Mouse (Mus musculus) limb, embryonic 13.5 days (tissue): ENCODE measurements around the gene Fen1. TPM values are rescaled to one million over a fixed set of nuclear protein-coding genes. Genes with fewer than 3 reads are reported as not detected.
A peak's percentile ranks its signal among the peaks of the same experiment; 100 is the strongest.

ENCODE experiments used
- ATAC-seq: fragments of 200-750 bp; cut with Nextera tagmentation; 2 replicates; pipeline ENCODE4 v1.8.0; 2017; ENCODE audit warnings: low read depth, moderate number of reproducible peaks, moderate TSS enrichment; ENCODE audit not compliant: low FRiP score
- H3K27ac ChIP-seq: fragments of 300-500 bp; sonication (generic); 2 replicates; pipeline ENCODE4 v1.5.1; 2015; ENCODE audit warnings: inconsistent platforms, mild to moderate bottlenecking, moderate library complexity
- H3K27me3 ChIP-seq: fragments of 300-500 bp; sonication (generic); 2 replicates; pipeline ENCODE4 v1.6.1; 2015; ENCODE audit warnings: mild to moderate bottlenecking, inconsistent platforms
- H3K36me3 ChIP-seq: fragments of 300-500 bp; sonication (generic); 2 replicates; pipeline ENCODE4 v1.6.1; 2015; ENCODE audit warnings: inconsistent platforms, mild to moderate bottlenecking, moderate library complexity
- H3K4me1 ChIP-seq: fragments of 300-500 bp; sonication (generic); 2 replicates; pipeline ENCODE4 v1.6.1; 2015; ENCODE audit warnings: inconsistent platforms
- H3K4me2 ChIP-seq: fragments of 300-500 bp; sonication (generic); replicated peaks from 2 replicates; pipeline ENCODE4 v1.6.1; 2015; ENCODE audit warnings: inconsistent platforms, mild to moderate bottlenecking, moderate library complexity
- H3K4me3 ChIP-seq: fragments of 300-500 bp; sonication (generic); 2 replicates; pipeline ENCODE4 v1.5.1; 2015; ENCODE audit warnings: moderate library complexity, mild to moderate bottlenecking, inconsistent platforms
- H3K9ac ChIP-seq: fragments of 300-500 bp; sonication (generic); 2 replicates; pipeline ENCODE4 v1.6.1; 2015; ENCODE audit warnings: mild to moderate bottlenecking, inconsistent platforms
- H3K9me3 ChIP-seq: fragments of 300-500 bp; sonication (generic); 2 replicates; pipeline ENCODE4 v1.6.1; 2016; ENCODE audit warnings: inconsistent platforms
- WGBS: fragments of 180-500 bp; shearing (Covaris S2); methylation state at CpG from one replicate; pipeline ENCODE4 v1.1.7; 2015; 5-methylcytosine and 5-hydroxymethylcytosine counted together
- polyA plus RNA-seq: library from polyadenylated mRNA; unstranded; fragments of >200 nt; fragmentation: Nextera tagmentation; extraction: Ambion mirVana; gene quantifications from 2 replicates; pipeline ENCODE4 v1.2.1, GENCODE M21; 2015

Gene Fen1
- polyA plus RNA-seq, 1 experiment from 2014 or later = 78.4 TPM

DNA sequence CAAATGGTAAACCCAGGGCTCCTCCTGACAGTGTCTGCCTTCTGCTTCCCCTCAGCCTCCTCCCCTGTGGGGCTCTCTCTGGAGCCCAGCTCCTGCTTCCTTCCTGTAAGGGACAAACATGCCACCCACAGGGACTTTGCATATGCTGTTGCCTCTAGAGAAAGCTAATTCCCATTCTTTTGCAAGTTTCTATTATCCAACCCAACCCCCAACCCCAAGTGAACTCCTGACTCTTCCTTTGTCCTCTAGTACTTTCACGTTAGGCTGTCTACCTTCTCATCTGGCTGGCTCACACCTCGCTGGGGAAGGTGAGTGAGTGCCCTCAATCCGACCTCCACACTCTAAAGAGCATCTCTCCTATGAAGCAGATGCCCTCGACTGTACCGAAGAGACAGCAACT, 27.9 kb upstream of the Fen1 start:
- Histone ChIP-seq H3K27ac (no peak overlapping the region), H3K4me3 (no peak overlapping the region), H3K27me3 (peaks cover 5% of the 10 kb centered on the region; the same call in 1 of the 2 replicates), H3K9ac (no peak overlapping the region), H3K4me2 (no peak overlapping the region), H3K4me1 (peaks cover 30% of the 10 kb centered on the region), H3K9me3 (no peaks in the 10 kb centered on the region), H3K36me3 (no peaks in the 10 kb centered on the region)
- ATAC-seq = no peak
- WGBS = 9% methylated on average over 5 of the region's 5 CpGs

DNA sequence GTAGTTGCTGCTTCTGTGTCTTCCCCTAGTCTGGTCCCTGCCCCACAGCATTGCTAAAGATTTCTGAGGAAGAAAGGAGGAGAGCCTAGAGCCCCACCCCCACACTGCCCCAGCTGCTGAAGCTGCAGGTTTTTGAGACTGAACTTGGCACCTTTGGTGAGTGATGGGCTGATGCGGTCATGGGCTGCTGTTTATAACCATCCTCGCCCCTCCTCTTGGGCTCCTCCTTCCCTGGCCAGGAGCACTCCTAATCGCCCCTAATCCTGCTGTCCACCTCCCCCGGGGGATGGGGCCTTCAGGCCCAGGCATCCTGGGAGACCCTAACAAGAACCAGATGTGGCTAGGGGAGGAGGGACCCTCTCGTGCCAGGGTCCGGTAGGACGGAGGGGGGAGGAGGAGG, 27.0 kb upstream of the Fen1 start:
- Histone ChIP-seq H3K36me3 (no peaks in the 10 kb centered on the region), H3K27ac (no peak overlapping the region), H3K27me3 (peaks cover 5% of the 10 kb centered on the region; the same call in 1 of the 2 replicates), H3K4me1 (peaks cover 30% of the 10 kb centered on the region), H3K9me3 (no peaks in the 10 kb centered on the region), H3K4me2 (peak overlapping the region; percentile 28; the same call in 1 of the 2 replicates), H3K4me3 (no peak overlapping the region), H3K9ac (peak overlapping the region; percentile 45)
- 4% methylated on average over 7 of the region's 7 CpGs for WGBS
- no peak for ATAC-seq

DNA sequence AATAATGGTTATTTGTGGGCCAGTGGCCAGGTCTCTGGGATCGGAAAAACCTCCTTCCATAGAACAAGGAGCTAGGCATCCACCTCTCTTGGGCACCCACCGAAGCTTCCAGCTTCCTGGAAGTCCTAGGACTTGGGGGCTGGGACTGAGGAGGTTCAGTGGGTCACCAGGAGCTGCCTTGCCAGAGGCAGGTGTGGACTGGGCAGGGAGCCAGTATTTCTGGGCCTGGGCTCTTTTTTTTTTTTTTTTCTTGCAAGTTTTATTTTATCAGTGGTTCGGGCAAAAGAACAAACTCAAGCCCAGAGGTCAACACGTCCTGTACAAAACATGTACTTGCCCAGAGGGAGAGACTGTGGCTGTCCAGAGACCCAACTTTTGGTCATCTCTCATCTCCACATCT, 21.8 kb upstream of the Fen1 start:
- H3K9me3 ChIP-seq = no peaks in the 10 kb centered on the region
- H3K27me3 ChIP-seq = no peaks in the 10 kb centered on the region
- no peak for ATAC-seq
- H3K4me2 ChIP-seq = no peak overlapping the region
- H3K36me3 ChIP-seq = no peaks in the 10 kb centered on the region
- no peak overlapping the region for H3K9ac ChIP-seq
- peaks cover 20% of the 10 kb centered on the region for H3K4me1 ChIP-seq
- no peak overlapping the region for H3K4me3 ChIP-seq
- 68% methylated on average over 4 of the region's 4 CpGs for WGBS
- H3K27ac ChIP-seq = no peak overlapping the region

DNA sequence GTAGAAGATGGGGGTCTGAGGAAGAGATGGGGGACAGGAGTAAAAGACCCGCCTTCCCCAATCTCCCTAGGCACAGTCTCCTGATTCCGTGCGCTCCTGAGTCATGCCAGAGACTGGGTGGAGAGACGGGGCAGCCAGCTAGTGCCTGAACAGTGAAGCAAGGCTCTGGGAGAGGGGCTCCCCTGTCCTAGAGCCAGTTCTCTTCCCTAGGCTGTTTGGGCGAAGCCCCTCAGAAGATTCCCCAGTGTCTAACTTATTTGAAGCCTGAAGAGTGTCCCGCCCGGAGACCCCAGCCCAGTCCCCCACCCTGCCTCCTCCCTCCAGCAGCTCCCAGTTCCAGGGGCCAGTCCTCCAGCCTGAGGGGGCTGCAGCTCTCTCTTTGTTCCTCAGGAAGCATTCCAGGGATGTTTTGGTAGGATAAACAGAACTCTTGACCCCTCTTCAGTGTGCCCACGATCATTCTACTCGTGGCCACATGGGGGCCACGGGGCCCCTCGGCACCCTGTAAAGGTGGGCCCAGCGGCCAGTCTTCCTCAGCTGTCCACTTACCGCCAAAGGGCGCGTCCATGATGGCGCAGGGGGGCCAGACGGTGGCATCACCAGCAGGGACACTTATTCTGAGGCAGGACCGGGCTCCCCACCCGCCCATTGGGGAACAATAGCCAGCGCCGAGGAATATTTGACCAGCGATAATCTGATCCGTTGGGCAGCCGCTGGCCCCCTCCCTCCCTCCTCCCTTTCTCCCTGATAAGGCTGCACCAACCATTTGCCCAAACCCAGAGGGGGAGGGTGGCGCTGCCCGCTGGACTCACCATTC, 20.9 kb upstream of the Fen1 start:
- WGBS = 33% methylated on average over 26 of the region's 26 CpGs
- no peaks in the 10 kb centered on the region for H3K9me3 ChIP-seq
- H3K27me3 ChIP-seq = no peaks in the 10 kb centered on the region
- peak overlapping the region; percentile 16; the same call in 1 of the 2 replicates for H3K4me2 ChIP-seq
- H3K4me3 ChIP-seq = no peak overlapping the region
- ATAC-seq = no peak
- H3K27ac ChIP-seq = no peak overlapping the region
- peak overlapping the region; percentile 10; the same call in 1 of the 2 replicates for H3K9ac ChIP-seq
- no peaks in the 10 kb centered on the region for H3K36me3 ChIP-seq
- peaks cover 14% of the 10 kb centered on the region for H3K4me1 ChIP-seq

DNA sequence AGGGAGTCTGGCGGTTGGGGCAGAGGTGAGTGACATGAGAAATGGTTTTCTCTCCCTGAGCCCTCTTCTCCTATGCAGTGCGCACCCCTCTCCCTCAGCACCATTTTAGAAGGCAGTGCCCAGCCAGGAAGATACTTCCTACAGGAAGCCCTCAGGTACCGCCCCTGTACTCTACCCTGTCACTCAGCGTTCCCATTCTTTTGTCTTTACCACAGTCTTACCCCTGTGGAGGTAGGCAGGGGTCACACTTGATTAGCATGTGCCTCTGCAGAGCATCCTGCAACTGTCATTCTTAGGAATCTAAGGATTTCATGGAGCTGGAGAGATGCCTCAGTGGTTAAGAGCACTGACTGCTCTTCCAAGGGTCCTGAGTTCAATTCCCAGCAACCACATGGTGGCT, 19.6 kb upstream of the Fen1 start:
- Histone ChIP-seq H3K4me1 (peaks cover 14% of the 10 kb centered on the region), H3K4me3 (no peak overlapping the region), H3K9me3 (no peaks in the 10 kb centered on the region), H3K36me3 (no peaks in the 10 kb centered on the region), H3K27me3 (no peaks in the 10 kb centered on the region), H3K9ac (no peak overlapping the region), H3K27ac (no peak overlapping the region), H3K4me2 (no peak overlapping the region)
- 63% methylated on average over 4 of the region's 4 CpGs for WGBS
- no peak for ATAC-seq

DNA sequence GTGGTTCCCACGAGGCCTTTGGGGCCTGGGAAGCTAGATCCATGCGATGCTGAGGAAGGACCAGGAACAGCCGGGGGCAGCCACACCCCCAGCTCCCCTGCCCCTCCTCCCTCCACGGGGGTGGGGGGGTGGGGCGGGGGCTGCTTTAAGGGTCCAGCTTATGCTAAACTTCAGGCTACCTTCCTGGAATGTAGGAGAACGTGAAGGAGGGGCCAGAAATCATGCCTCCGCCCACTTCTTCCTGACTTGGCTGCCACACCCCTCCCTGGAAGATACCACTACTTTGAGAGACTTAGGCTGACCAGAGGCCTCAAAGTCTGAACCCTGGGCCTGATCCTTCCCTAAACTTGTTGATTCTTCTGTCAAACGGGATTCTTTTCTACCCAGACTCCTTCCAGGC, 18.7 kb upstream of the Fen1 start:
- no peak overlapping the region for H3K4me3 ChIP-seq
- H3K27me3 ChIP-seq = no peaks in the 10 kb centered on the region
- no peak overlapping the region for H3K9ac ChIP-seq
- ATAC-seq = no peak
- 27% methylated on average over 8 of the region's 8 CpGs for WGBS
- H3K36me3 ChIP-seq = no peaks in the 10 kb centered on the region
- no peak overlapping the region for H3K4me2 ChIP-seq
- no peaks in the 10 kb centered on the region for H3K9me3 ChIP-seq
- H3K27ac ChIP-seq = no peak overlapping the region
- H3K4me1 ChIP-seq = peaks cover 14% of the 10 kb centered on the region

DNA sequence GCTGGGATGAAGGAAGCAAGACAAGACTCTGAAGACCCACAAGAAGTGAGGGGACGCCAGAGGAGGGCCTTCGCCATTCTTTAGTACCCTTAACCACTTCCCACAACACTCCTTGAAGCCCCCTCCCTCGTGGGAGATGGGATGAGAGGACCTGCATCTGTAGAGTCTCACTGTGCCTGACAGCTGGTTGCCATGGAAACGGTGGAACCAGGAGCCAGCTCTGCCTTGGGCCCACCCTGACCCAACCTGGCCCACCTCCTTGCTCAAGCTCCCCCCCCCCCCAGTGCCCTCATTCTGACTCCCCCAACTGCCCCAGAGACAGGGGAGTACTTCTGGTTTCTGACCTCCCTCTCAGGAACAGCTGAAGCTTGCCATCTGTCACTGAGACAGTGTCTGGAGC, 17.6 kb upstream of the Fen1 start:
- no peak overlapping the region for H3K9ac ChIP-seq
- no peak overlapping the region for H3K4me3 ChIP-seq
- H3K27ac ChIP-seq = no peak overlapping the region
- H3K4me1 ChIP-seq = peaks cover 14% of the 10 kb centered on the region
- no peaks in the 10 kb centered on the region for H3K27me3 ChIP-seq
- no peak overlapping the region for H3K4me2 ChIP-seq
- no peaks in the 10 kb centered on the region for H3K36me3 ChIP-seq
- 30% methylated on average over 4 of the region's 4 CpGs for WGBS
- ATAC-seq = no peak
- H3K9me3 ChIP-seq = no peaks in the 10 kb centered on the region

DNA sequence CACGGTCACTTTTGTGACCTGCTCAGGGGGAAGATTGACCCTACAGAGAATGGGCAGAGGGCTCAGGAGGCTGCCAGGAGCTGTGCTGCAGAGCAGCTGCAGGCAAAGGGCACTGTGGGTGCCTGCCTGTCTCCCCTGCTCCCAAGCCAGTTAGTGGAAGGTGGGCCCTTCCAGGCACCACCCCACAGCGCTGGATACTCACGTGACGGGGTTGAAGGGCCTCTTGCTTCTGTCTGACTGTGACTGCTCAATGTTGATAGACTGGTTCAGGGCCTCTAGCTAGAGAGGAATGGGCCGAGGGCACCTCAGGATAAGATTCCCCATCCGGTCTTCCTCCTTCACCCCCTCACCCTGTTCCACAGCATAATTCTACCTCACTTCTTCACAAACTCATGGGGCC, 15.6 kb upstream of the Fen1 start:
- Histone ChIP-seq H3K4me1 (no peaks in the 10 kb centered on the region), H3K27me3 (no peaks in the 10 kb centered on the region), H3K4me3 (no peak overlapping the region), H3K36me3 (no peaks in the 10 kb centered on the region), H3K9me3 (no peaks in the 10 kb centered on the region), H3K9ac (no peak overlapping the region), H3K4me2 (no peak overlapping the region), H3K27ac (no peak overlapping the region)
- ATAC-seq = no peak
- WGBS = 70% methylated on average over 6 of the region's 6 CpGs

DNA sequence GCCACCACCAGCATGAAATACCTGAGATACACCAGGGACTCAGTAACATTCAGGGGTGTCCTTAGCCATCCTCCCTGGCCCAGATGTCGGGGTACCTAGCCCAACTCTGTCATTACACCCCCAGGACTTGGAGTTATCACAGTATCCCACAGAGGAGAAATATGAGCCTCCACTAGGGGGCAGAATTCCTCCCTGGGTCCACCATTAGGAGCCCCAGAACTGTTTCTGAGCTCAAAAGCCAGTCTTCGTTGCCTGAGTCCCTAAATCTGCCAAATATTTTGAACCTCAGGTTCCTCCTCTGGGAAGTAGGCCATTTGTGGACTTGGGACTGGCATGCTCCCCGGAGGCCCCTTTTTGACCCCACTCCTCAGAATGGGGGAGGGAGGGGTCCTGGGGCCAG, 15.1 kb upstream of the Fen1 start:
- no peak overlapping the region for H3K4me2 ChIP-seq
- 38% methylated on average over 3 of the region's 3 CpGs for WGBS
- H3K4me3 ChIP-seq = no peak overlapping the region
- no peaks in the 10 kb centered on the region for H3K9me3 ChIP-seq
- ATAC-seq = no peak
- no peaks in the 10 kb centered on the region for H3K27me3 ChIP-seq
- no peaks in the 10 kb centered on the region for H3K36me3 ChIP-seq
- no peak overlapping the region for H3K27ac ChIP-seq
- H3K9ac ChIP-seq = no peak overlapping the region
- no peaks in the 10 kb centered on the region for H3K4me1 ChIP-seq

DNA sequence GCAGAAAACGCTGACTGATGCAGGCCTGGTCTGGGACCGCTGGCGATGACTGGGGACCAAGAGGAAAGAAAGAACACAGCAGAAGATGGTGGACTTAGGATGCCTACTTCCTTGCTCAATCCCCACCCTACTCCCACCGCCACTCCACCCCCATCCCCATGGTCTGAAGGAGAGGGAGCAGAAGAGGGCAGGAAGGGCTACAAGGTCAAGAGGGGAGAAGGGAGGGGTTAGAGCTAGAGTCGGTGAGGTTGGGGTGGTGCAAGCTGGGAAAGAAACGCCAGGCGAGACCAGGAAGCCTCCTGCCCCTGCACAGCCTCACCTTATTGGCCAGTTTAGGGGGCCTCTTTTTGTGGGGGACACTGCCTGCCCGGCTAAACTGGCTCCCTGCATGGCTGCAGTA, 12.1 kb upstream of the Fen1 start:
- no peak for ATAC-seq
- peaks cover 25% of the 10 kb centered on the region for H3K36me3 ChIP-seq
- 66% methylated on average over 8 of the region's 8 CpGs for WGBS

DNA sequence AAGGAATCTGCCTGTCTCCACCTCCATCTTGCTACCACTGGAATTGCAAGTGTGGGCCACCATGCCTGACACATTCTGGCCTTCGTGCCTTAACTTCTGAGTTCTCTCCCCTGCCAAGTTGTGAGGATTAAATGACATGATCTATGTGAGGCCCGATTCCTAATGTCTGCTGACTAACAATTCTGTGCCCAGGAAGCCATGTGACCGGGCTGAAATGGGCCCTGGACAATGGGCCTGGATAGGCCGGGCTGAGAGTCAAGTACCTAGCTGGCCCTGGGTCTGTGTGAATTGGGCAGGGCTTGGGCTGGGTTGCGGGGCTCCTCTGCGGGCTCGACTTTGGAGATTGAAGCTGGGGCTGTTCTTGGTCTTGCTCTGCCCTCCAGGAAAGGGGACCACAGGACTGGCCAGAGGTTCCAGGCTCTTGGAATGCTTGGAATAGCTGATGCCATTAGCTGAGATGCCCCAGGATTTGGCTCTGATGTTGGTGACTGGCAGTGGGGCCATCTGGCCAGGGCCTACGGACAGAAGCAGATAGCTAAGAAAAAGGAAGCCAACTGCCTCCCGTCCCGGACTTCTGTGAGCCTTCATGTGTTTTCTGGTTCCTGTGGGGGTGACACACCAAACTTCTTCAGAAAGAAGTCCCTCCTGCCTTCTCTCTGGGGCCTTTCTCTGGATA, 10.0 kb upstream of the Fen1 start:
- no peaks in the 10 kb centered on the region for H3K4me1 ChIP-seq
- WGBS = 92% methylated on average over 10 of the region's 10 CpGs
- H3K9me3 ChIP-seq = no peaks in the 10 kb centered on the region
- H3K4me2 ChIP-seq = no peak overlapping the region
- ATAC-seq = no peak
- no peak overlapping the region for H3K27ac ChIP-seq
- H3K9ac ChIP-seq = no peak overlapping the region
- no peaks in the 10 kb centered on the region for H3K27me3 ChIP-seq
- peaks cover 47% of the 10 kb centered on the region for H3K36me3 ChIP-seq
- no peak overlapping the region for H3K4me3 ChIP-seq

More for the DNA sequence above, 12.1 kb upstream of the Fen1 start:
- H3K27me3 ChIP-seq = no peaks in the 10 kb centered on the region
- H3K4me3 ChIP-seq = no peak overlapping the region
- no peak overlapping the region for H3K9ac ChIP-seq
- no peaks in the 10 kb centered on the region for H3K9me3 ChIP-seq
- no peak overlapping the region for H3K27ac ChIP-seq
- no peak overlapping the region for H3K4me2 ChIP-seq
- no peaks in the 10 kb centered on the region for H3K4me1 ChIP-seq

DNA sequence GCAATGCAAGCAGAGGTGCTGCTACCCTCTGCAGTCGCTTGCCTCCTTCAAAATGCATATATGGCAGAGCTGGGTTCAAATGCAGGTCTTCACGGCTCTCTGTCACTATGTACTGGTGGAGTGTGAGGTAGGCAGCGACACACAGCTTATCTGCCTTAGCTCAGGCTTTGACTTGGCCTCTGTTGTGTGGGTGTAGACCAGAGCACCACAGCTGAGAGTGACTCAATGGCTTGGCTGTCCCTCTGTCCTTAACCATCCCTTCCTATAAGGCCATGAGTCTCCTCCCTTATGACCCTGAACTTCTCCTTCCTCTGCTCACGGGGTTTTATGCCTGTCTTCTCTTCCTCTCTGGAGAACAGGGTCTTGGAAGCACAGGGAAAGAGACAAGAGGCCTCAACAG, 6.9 kb upstream of the Fen1 start:
- no peak for ATAC-seq
- no peaks in the 10 kb centered on the region for H3K27me3 ChIP-seq
- no peak overlapping the region for H3K27ac ChIP-seq
- peaks cover 77% of the 10 kb centered on the region for H3K36me3 ChIP-seq
- H3K9me3 ChIP-seq = no peaks in the 10 kb centered on the region
- H3K4me1 ChIP-seq = no peaks in the 10 kb centered on the region
- H3K9ac ChIP-seq = no peak overlapping the region
- H3K4me3 ChIP-seq = no peak overlapping the region
- H3K4me2 ChIP-seq = no peak overlapping the region
- WGBS = 86% methylated on average over 4 of the region's 4 CpGs
